Mouse (Mus musculus): ENCODE measurements around the gene Tyw1. TPM values are rescaled to one million over a fixed set of nuclear protein-coding genes. Genes with fewer than 3 reads are reported as not detected.

Tyw1 gene
- total and polyA plus RNA-seq, 3 experiments, result 5.1 to 9.8 (median 7.0) TPM

GRCm38 (mm10) chr5:130320485-130320884, 65.1 kb downstream of the Tyw1 start:
- Histone ChIP-seq H3K27me3 (ENCODE audit: control insufficient read depth, insufficient read depth, low read length) (no peaks in the 10 kb centered on the region), H3K27ac (no peak overlapping the region), H3K79me2 (replicated peaks; ENCODE audit: control insufficient read depth, insufficient read depth, low read length) (no peaks in the 10 kb centered on the region), H3K9ac (ENCODE audit: low read depth, low read length) (no peak overlapping the region), H3K4me1 (ENCODE audit: control insufficient read depth, insufficient read depth, low read length) (no peaks in the 10 kb centered on the region), H3K36me3 (ENCODE audit: control insufficient read depth, insufficient read depth, low read length) (no peaks in the 10 kb centered on the region), H3K4me3 (no peak overlapping the region)
- DNase-seq, result peak in 1 of 2 experiments; percentile 4
- 43% methylated on average over 3 of the region's 3 CpGs for WGBS
- TF ChIP-seq POLR2A (IDR thresholded peaks at IDR 0.05; ENCODE audit: insufficient read depth, low read depth, low read length), result no peak
- TF ChIP-seq CTCF (IDR thresholded peaks at IDR 0.05), result peak; percentile 64
- intact Hi-C loops (cut with DNase I), result no loop called here

- Histone ChIP-seq H3K27me3 (ENCODE audit: control insufficient read depth, insufficient read depth, low read length) (no peaks in the 10 kb centered on the region), H3K9ac (ENCODE audit: low read depth, low read length) (no peak overlapping the region), H3K4me3 (no peak overlapping the region), H3K36me3 (ENCODE audit: control insufficient read depth, insufficient read depth, low read length) (no peaks in the 10 kb centered on the region), H3K4me1 (ENCODE audit: control insufficient read depth, insufficient read depth, low read length) (no peaks in the 10 kb centered on the region), H3K79me2 (replicated peaks; ENCODE audit: control insufficient read depth, insufficient read depth, low read length) (no peaks in the 10 kb centered on the region), H3K27ac (no peak overlapping the region)
- intact Hi-C loops (cut with DNase I), result no loop called here
- DNase-seq, result no peak
- TF ChIP-seq EP300 (IDR thresholded peaks at IDR 0.05; ENCODE audit: insufficient read depth, low read depth, low read length) (no peak), CTCF (IDR thresholded peaks at IDR 0.05) (no peak), POLR2A (IDR thresholded peaks at IDR 0.05; ENCODE audit: insufficient read depth, low read depth, low read length) (no peak)
- WGBS, result 92% methylated on average over 8 of the region's 8 CpGs
Measured at GRCm38 (mm10) chr5:130325486-130325885, 70.1 kb downstream of the Tyw1 start.

- Histone ChIP-seq H3K27me3 (ENCODE audit: control insufficient read depth, insufficient read depth, low read length) (no peaks in the 10 kb centered on the region), H3K4me1 (ENCODE audit: control insufficient read depth, insufficient read depth, low read length) (no peaks in the 10 kb centered on the region), H3K4me3 (no peak overlapping the region), H3K36me3 (ENCODE audit: control insufficient read depth, insufficient read depth, low read length) (no peaks in the 10 kb centered on the region), H3K79me2 (replicated peaks; ENCODE audit: control insufficient read depth, insufficient read depth, low read length) (no peaks in the 10 kb centered on the region), H3K27ac (no peak overlapping the region), H3K9ac (ENCODE audit: low read depth, low read length) (no peak overlapping the region)
- no peak for DNase-seq
- TF ChIP-seq CTCF (IDR thresholded peaks at IDR 0.05) (no peak), EP300 (IDR thresholded peaks at IDR 0.05; ENCODE audit: insufficient read depth, low read depth, low read length) (no peak), POLR2A (IDR thresholded peaks at IDR 0.05; ENCODE audit: insufficient read depth, low read depth, low read length) (no peak)
- WGBS, result 89% methylated on average over 6 of the region's 6 CpGs
- intact Hi-C loops (cut with DNase I), result no loop called here
Measured at GRCm38 (mm10) chr5:130327615-130328263, 72.3 kb downstream of the Tyw1 start.

- TF ChIP-seq CTCF (IDR thresholded peaks at IDR 0.05) (no peak), POLR2A (IDR thresholded peaks at IDR 0.05; ENCODE audit: insufficient read depth, low read depth, low read length) (no peak), EP300 (IDR thresholded peaks at IDR 0.05; ENCODE audit: insufficient read depth, low read depth, low read length) (no peak)
- Histone ChIP-seq H3K9ac (ENCODE audit: low read depth, low read length) (no peak overlapping the region), H3K27me3 (ENCODE audit: control insufficient read depth, insufficient read depth, low read length) (no peaks in the 10 kb centered on the region), H3K4me1 (ENCODE audit: control insufficient read depth, insufficient read depth, low read length) (no peaks in the 10 kb centered on the region), H3K79me2 (replicated peaks; ENCODE audit: control insufficient read depth, insufficient read depth, low read length) (no peaks in the 10 kb centered on the region), H3K36me3 (ENCODE audit: control insufficient read depth, insufficient read depth, low read length) (no peaks in the 10 kb centered on the region), H3K4me3 (no peak overlapping the region), H3K27ac (no peak overlapping the region)
- WGBS, result 94% methylated on average over 9 of the region's 9 CpGs
- DNase-seq, result no peak
- intact Hi-C loops (cut with DNase I), result no loop called here
Measured at GRCm38 (mm10) chr5:130328366-130328765, 72.9 kb downstream of the Tyw1 start.

GRCm38 (mm10) chr5:130329889-130330288, 74.5 kb downstream of the Tyw1 start:
- Histone ChIP-seq H3K36me3 (ENCODE audit: control insufficient read depth, insufficient read depth, low read length) (no peaks in the 10 kb centered on the region), H3K27me3 (ENCODE audit: control insufficient read depth, insufficient read depth, low read length) (no peaks in the 10 kb centered on the region), H3K27ac (no peak overlapping the region), H3K4me3 (no peak overlapping the region), H3K9ac (ENCODE audit: low read depth, low read length) (no peak overlapping the region), H3K4me1 (ENCODE audit: control insufficient read depth, insufficient read depth, low read length) (no peaks in the 10 kb centered on the region), H3K79me2 (replicated peaks; ENCODE audit: control insufficient read depth, insufficient read depth, low read length) (no peaks in the 10 kb centered on the region)
- intact Hi-C loops (cut with DNase I), result no loop called here
- TF ChIP-seq EP300 (IDR thresholded peaks at IDR 0.05; ENCODE audit: insufficient read depth, low read depth, low read length) (no peak), POLR2A (IDR thresholded peaks at IDR 0.05; ENCODE audit: insufficient read depth, low read depth, low read length) (no peak), CTCF (IDR thresholded peaks at IDR 0.05) (no peak)
- DNase-seq, result no peak
- WGBS, result 72% methylated on average over 2 of the region's 2 CpGs

GRCm38 (mm10) chr5:130330801-130331200, 75.4 kb downstream of the Tyw1 start:
- no peaks in the 10 kb centered on the region for H3K79me2 ChIP-seq (replicated peaks; ENCODE audit: control insufficient read depth, insufficient read depth, low read length)
- H3K4me1 ChIP-seq (ENCODE audit: control insufficient read depth, insufficient read depth, low read length), result no peaks in the 10 kb centered on the region
- no peaks in the 10 kb centered on the region for H3K36me3 ChIP-seq (ENCODE audit: control insufficient read depth, insufficient read depth, low read length)
- no peak overlapping the region for H3K27ac ChIP-seq
- no peaks in the 10 kb centered on the region for H3K27me3 ChIP-seq (ENCODE audit: control insufficient read depth, insufficient read depth, low read length)
- TF ChIP-seq CTCF (IDR thresholded peaks at IDR 0.05), result no peak
- no peak for TF ChIP-seq EP300 (IDR thresholded peaks at IDR 0.05; ENCODE audit: insufficient read depth, low read depth, low read length)
- 85% methylated on average over 4 of the region's 4 CpGs for WGBS
- intact Hi-C loops (cut with DNase I), result no loop called here
- H3K9ac ChIP-seq (ENCODE audit: low read depth, low read length), result no peak overlapping the region
- H3K4me3 ChIP-seq, result no peak overlapping the region
- no peak for DNase-seq
